Mouse (Mus musculus): ENCODE measurements around the gene Chrd. TPM values are rescaled to one million over a fixed set of nuclear protein-coding genes. Genes with fewer than 3 reads are reported as not detected.

Gene Chrd
- polyA plus RNA-seq, 1 experiment: 0.63 TPM

DNA sequence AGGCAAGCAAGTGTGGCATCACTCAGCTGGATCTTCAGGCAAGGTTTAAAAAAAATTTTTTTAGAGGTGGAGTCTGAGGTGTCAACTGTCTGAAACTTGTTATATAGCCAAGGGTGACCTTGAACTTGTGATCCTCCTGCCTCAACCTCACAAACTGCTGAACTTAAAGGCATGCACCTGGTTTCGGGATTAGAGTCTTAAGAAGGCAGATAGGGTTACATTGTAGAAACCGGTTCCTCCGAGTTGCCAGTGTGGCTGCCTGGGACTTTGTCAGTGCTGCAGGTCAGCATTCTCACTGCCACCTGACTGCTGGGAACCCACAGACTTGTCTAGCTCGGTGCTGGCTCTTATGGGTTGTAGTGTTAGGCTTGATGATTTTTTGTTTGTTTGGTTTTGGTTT, 9.7 kb upstream of the Chrd start:
- Histone ChIP-seq H3K27me3 (ENCODE audit: control insufficient read depth, insufficient read depth, low read length) (no peaks in the 10 kb centered on the region), H3K36me3 (ENCODE audit: control insufficient read depth, insufficient read depth, low read length) (peaks cover 2% of the 10 kb centered on the region), H3K27ac (ENCODE audit: insufficient read depth, low read length) (no peak overlapping the region), H3K4me3 (ENCODE audit: extremely low read depth, insufficient read depth, insufficient read length) (no peak overlapping the region), H3K4me1 (ENCODE audit: control insufficient read depth, insufficient read depth, insufficient read length) (peaks cover 4% of the 10 kb centered on the region; the same call in 1 of the 2 replicates)
- WGBS: 92% methylated on average over 4 of the region's 4 CpGs
- TF ChIP-seq CTCF (IDR thresholded peaks at IDR 0.05; ENCODE audit: extremely low read depth, insufficient read depth, insufficient read length, insufficient replicate concordance) (no peak), POLR2A (IDR thresholded peaks at IDR 0.05; ENCODE audit: low read depth, low read length) (no peak)
- DNase-seq (ENCODE audit: low read depth in 1 of 2, low spot score in 2 of 2): no peak

DNA sequence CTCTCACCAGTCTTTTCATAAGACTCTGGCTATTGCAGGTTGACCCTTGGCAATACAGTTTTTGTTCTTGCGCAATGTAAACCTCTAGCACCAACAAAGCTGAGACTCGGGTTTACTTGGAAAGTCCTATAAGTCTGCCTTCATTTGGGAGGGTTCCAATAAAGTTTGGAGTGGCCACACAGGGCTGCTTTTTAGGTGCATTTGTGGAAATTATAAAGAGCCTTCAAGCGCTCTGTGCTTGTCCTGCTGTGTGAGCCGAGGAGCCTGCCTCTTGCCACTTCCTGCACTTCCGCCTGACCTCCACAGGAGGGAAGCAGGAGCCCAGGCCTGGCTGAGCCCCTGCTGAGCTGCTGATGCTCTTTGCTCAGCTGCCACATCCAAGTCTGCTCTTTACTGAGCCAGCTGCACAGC, 8.6 kb upstream of the Chrd start:
- TF ChIP-seq POLR2A (IDR thresholded peaks at IDR 0.05; ENCODE audit: low read depth, low read length): no peak
- peak; percentile 37; the same call in 1 of the 2 replicates for TF ChIP-seq CTCF (IDR thresholded peaks at IDR 0.05; ENCODE audit: extremely low read depth, insufficient read depth, insufficient read length, insufficient replicate concordance)
- DNase-seq (ENCODE audit: low read depth in 1 of 2, low spot score in 2 of 2): no peak
- Histone ChIP-seq H3K27ac (ENCODE audit: insufficient read depth, low read length) (no peak overlapping the region), H3K4me3 (ENCODE audit: extremely low read depth, insufficient read depth, insufficient read length) (no peak overlapping the region), H3K36me3 (ENCODE audit: control insufficient read depth, insufficient read depth, low read length) (peaks cover 2% of the 10 kb centered on the region), H3K27me3 (ENCODE audit: control insufficient read depth, insufficient read depth, low read length) (no peaks in the 10 kb centered on the region), H3K4me1 (ENCODE audit: control insufficient read depth, insufficient read depth, insufficient read length) (no peaks in the 10 kb centered on the region)
- 38% methylated on average over 5 of the region's 5 CpGs for WGBS

DNA sequence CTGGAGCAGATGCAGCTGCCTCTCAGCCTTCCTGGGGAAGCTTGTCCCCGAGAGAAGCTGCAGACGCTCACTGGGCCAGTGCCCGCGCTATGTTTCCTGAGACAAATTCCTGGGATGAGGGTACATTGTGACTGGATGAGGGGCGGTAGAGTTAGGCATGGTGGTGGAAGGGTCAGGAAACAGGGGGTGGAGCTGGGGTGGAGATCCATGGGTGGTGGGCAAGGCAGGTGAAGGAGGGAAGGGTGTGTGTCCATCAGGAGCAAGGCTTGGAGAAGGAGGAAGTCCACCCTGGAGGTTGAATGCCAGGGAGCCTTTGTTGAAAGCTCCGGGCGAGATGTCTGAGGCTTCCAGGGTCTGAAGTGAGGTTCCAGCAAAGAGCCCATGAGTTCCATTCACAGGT, 7.6 kb upstream of the Chrd start:
- Histone ChIP-seq H3K4me3 (ENCODE audit: extremely low read depth, insufficient read depth, insufficient read length) (no peak overlapping the region), H3K27me3 (ENCODE audit: control insufficient read depth, insufficient read depth, low read length) (no peaks in the 10 kb centered on the region), H3K4me1 (ENCODE audit: control insufficient read depth, insufficient read depth, insufficient read length) (no peaks in the 10 kb centered on the region), H3K27ac (ENCODE audit: insufficient read depth, low read length) (no peak overlapping the region), H3K36me3 (ENCODE audit: control insufficient read depth, insufficient read depth, low read length) (peaks cover 2% of the 10 kb centered on the region)
- 88% methylated on average over 7 of the region's 7 CpGs for WGBS
- no peak for DNase-seq (ENCODE audit: low read depth in 1 of 2, low spot score in 2 of 2)
- TF ChIP-seq CTCF (IDR thresholded peaks at IDR 0.05; ENCODE audit: extremely low read depth, insufficient read depth, insufficient read length, insufficient replicate concordance) (no peak), POLR2A (IDR thresholded peaks at IDR 0.05; ENCODE audit: low read depth, low read length) (no peak)

DNA sequence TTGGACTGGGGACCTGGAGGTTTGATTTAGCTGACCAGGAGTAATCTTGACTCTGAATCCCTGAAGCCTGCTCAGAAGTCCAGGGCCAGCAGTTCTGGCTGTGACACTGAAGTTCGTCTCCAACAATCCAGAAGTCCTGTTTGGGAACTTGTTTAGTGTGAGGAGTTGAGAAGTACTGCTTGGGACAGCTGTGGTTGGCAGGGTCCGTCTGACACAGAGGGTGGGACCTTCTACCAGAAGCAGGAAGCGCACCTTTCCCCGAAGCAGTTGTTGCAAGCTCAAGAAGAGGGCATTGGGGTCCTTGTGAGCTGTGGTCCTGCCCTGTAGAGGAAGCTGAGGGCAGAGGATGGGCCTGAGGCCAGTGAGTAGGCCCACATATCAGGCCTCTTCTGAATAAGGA, 7.2 kb upstream of the Chrd start:
- 67% methylated on average over 4 of the region's 4 CpGs for WGBS
- TF ChIP-seq CTCF (IDR thresholded peaks at IDR 0.05; ENCODE audit: extremely low read depth, insufficient read depth, insufficient read length, insufficient replicate concordance) (no peak), POLR2A (IDR thresholded peaks at IDR 0.05; ENCODE audit: low read depth, low read length) (no peak)
- Histone ChIP-seq H3K27me3 (ENCODE audit: control insufficient read depth, insufficient read depth, low read length) (no peaks in the 10 kb centered on the region; the same call in 1 of the 2 replicates), H3K4me3 (ENCODE audit: extremely low read depth, insufficient read depth, insufficient read length) (no peak overlapping the region), H3K4me1 (ENCODE audit: control insufficient read depth, insufficient read depth, insufficient read length) (no peaks in the 10 kb centered on the region), H3K27ac (ENCODE audit: insufficient read depth, low read length) (no peak overlapping the region), H3K36me3 (ENCODE audit: control insufficient read depth, insufficient read depth, low read length) (no peaks in the 10 kb centered on the region; the same call in 1 of the 2 replicates)
- no peak for DNase-seq (ENCODE audit: low read depth in 1 of 2, low spot score in 2 of 2)

DNA sequence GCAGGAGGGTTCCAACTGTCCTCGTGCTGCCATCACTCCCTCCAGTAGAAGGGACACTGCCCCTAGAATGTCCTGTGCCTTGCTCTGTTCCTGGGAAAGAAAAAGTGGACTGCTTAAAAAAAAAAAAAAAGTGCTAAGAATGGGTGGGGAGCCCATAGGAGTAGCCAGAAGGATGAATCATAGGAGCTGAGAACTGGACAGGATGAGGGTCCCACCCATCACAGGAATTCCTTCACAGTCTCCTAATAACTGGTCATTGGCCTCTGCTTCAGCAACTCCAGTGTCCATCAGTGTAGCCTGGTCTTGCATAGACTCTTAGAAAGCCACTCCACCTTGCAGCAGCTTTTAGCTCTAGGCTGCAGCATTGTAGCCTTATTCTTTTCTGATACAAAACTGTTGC, 6.5 kb upstream of the Chrd start:
- no peaks in the 10 kb centered on the region; the same call in 1 of the 2 replicates for H3K27me3 ChIP-seq (ENCODE audit: control insufficient read depth, insufficient read depth, low read length)
- no peak overlapping the region for H3K4me3 ChIP-seq (ENCODE audit: extremely low read depth, insufficient read depth, insufficient read length)
- H3K27ac ChIP-seq (ENCODE audit: insufficient read depth, low read length): no peak overlapping the region
- H3K4me1 ChIP-seq (ENCODE audit: control insufficient read depth, insufficient read depth, insufficient read length): no peaks in the 10 kb centered on the region
- H3K36me3 ChIP-seq (ENCODE audit: control insufficient read depth, insufficient read depth, low read length): no peaks in the 10 kb centered on the region; the same call in 1 of the 2 replicates
- WGBS: 64% methylated on average over 1 of the region's 1 CpGs
- no peak for DNase-seq (ENCODE audit: low read depth in 1 of 2, low spot score in 2 of 2)
- TF ChIP-seq CTCF (IDR thresholded peaks at IDR 0.05; ENCODE audit: extremely low read depth, insufficient read depth, insufficient read length, insufficient replicate concordance): no peak
- TF ChIP-seq POLR2A (IDR thresholded peaks at IDR 0.05; ENCODE audit: low read depth, low read length): no peak

DNA sequence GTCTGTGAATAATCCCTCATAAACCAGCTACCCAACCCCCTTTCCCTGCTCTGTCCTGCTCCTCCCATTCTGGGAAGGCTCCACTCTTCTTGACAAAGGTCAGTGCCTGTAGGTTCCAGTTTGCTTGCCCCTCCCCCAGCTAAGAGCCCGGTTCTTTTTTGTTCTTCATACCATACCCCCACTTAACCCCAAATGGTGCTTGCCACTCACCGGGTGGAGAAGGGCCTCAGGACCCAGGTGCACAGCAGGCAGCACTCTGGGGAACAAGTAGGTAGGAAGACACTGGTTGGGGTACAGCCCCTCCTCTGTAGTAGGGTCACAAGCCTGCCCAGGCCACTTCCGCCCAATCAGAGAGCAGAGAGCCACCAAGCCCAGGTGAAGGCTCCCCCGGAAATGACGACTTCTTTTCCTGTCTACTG, 2.6 kb upstream of the Chrd start:
- DNase-seq (ENCODE audit: low read depth in 1 of 2, low spot score in 2 of 2): no peak
- no peaks in the 10 kb centered on the region for H3K36me3 ChIP-seq (ENCODE audit: control insufficient read depth, insufficient read depth, low read length)
- no peak overlapping the region for H3K27ac ChIP-seq (ENCODE audit: insufficient read depth, low read length)
- peaks cover 20% of the 10 kb centered on the region for H3K27me3 ChIP-seq (ENCODE audit: control insufficient read depth, insufficient read depth, low read length)
- no peak for TF ChIP-seq CTCF (IDR thresholded peaks at IDR 0.05; ENCODE audit: extremely low read depth, insufficient read depth, insufficient read length, insufficient replicate concordance)
- no peak for TF ChIP-seq POLR2A (IDR thresholded peaks at IDR 0.05; ENCODE audit: low read depth, low read length)
- H3K4me3 ChIP-seq (ENCODE audit: extremely low read depth, insufficient read depth, insufficient read length): no peak overlapping the region
- no peaks in the 10 kb centered on the region; the same call in 1 of the 2 replicates for H3K4me1 ChIP-seq (ENCODE audit: control insufficient read depth, insufficient read depth, insufficient read length)
- 45% methylated on average over 5 of the region's 5 CpGs for WGBS

DNA sequence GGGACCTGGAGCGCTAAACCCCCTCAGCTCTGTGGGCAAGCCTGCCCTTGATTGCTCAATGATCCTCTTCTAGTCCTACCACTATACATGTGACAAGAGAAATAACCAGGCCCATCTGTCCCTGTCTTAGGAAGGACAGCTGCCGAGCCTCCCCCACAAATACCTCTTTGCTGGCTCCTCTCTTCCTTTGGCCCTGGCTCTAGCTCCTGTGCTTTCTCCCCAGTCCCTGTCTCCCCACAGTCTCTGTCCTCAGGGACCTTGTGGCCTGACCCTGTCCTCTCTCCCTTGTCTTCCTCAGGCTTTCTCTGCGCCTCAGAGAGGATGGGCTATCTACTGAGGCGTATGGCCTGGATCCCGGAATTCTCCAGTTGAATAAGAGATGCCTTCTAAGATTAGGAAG, 1.2 kb upstream of the Chrd start:
- no peaks in the 10 kb centered on the region; the same call in 1 of the 2 replicates for H3K4me1 ChIP-seq (ENCODE audit: control insufficient read depth, insufficient read depth, insufficient read length)
- peaks cover 21% of the 10 kb centered on the region for H3K27me3 ChIP-seq (ENCODE audit: control insufficient read depth, insufficient read depth, low read length)
- no peak overlapping the region for H3K27ac ChIP-seq (ENCODE audit: insufficient read depth, low read length)
- no peak for DNase-seq (ENCODE audit: low read depth in 1 of 2, low spot score in 2 of 2)
- TF ChIP-seq POLR2A (IDR thresholded peaks at IDR 0.05; ENCODE audit: low read depth, low read length): no peak
- TF ChIP-seq CTCF (IDR thresholded peaks at IDR 0.05; ENCODE audit: extremely low read depth, insufficient read depth, insufficient read length, insufficient replicate concordance): no peak
- H3K36me3 ChIP-seq (ENCODE audit: control insufficient read depth, insufficient read depth, low read length): no peaks in the 10 kb centered on the region
- H3K4me3 ChIP-seq (ENCODE audit: extremely low read depth, insufficient read depth, insufficient read length): no peak overlapping the region
- 78% methylated on average over 5 of the region's 5 CpGs for WGBS

All from spleen, adult 2 months (tissue).